Mouse (Mus musculus): ENCODE results near the gene Ncoa3. TPM values are rescaled to one million over a fixed set of nuclear protein-coding genes. Genes with fewer than 3 reads are reported as not detected.

Gene Ncoa3
- total and polyA plus RNA-seq, 3 experiments: 20.1 to 32.1 (median 29.1) TPM

- no peak for DNase-seq
- intact Hi-C loops (cut with DNase I): no loop called here
- WGBS: 91% methylated on average over 11 of the region's 11 CpGs
- no peak overlapping the region for H3K27ac ChIP-seq
- TF ChIP-seq EP300 (IDR thresholded peaks at IDR 0.05; ENCODE audit: insufficient read depth, low read depth, low read length) (no peak), POLR2A (IDR thresholded peaks at IDR 0.05; ENCODE audit: insufficient read depth, low read depth, low read length) (no peak), CTCF (IDR thresholded peaks at IDR 0.05) (no peak)
- H3K36me3 ChIP-seq (ENCODE audit: control insufficient read depth, insufficient read depth, low read length): no peaks in the 10 kb centered on the region
- H3K4me3 ChIP-seq: no peak overlapping the region
- no peaks in the 10 kb centered on the region for H3K27me3 ChIP-seq (ENCODE audit: control insufficient read depth, insufficient read depth, low read length)
- peaks cover 4% of the 10 kb centered on the region; the same call in 1 of the 2 replicates for H3K4me1 ChIP-seq (ENCODE audit: control insufficient read depth, insufficient read depth, low read length)
- no peak overlapping the region for H3K9ac ChIP-seq (ENCODE audit: low read depth, low read length)
- H3K79me2 ChIP-seq (replicated peaks; ENCODE audit: control insufficient read depth, insufficient read depth, low read length): no peaks in the 10 kb centered on the region
These were observed 120.5 kb downstream of the Ncoa3 start for GRCm38 (mm10) chr2:166112986-166113385.

- Histone ChIP-seq H3K4me3 (no peak overlapping the region), H3K4me1 (ENCODE audit: control insufficient read depth, insufficient read depth, low read length) (peaks cover 2% of the 10 kb centered on the region; the same call in 1 of the 2 replicates), H3K27ac (peak overlapping the region; percentile 55), H3K27me3 (ENCODE audit: control insufficient read depth, insufficient read depth, low read length) (no peaks in the 10 kb centered on the region), H3K36me3 (ENCODE audit: control insufficient read depth, insufficient read depth, low read length) (no peaks in the 10 kb centered on the region), H3K9ac (ENCODE audit: low read depth, low read length) (no peak overlapping the region), H3K79me2 (replicated peaks; ENCODE audit: control insufficient read depth, insufficient read depth, low read length) (no peaks in the 10 kb centered on the region)
- intact Hi-C loops (cut with DNase I): no loop called here
- TF ChIP-seq POLR2A (IDR thresholded peaks at IDR 0.05; ENCODE audit: insufficient read depth, low read depth, low read length): 0 out of 2 replicates have a peak, but pooled peaks have one; percentile 13
- TF ChIP-seq EP300 (IDR thresholded peaks at IDR 0.05; ENCODE audit: insufficient read depth, low read depth, low read length): 0 out of 2 replicates have a peak, but pooled peaks have one; percentile 63
- TF ChIP-seq CTCF (IDR thresholded peaks at IDR 0.05): no peak
- DNase-seq: peak; percentile 85 to 88
- 71% methylated on average over 15 of the region's 15 CpGs for WGBS
These were observed 123.3 kb downstream of the Ncoa3 start for GRCm38 (mm10) chr2:166115571-166116277.

- Histone ChIP-seq H3K9ac (ENCODE audit: low read depth, low read length) (no peak overlapping the region), H3K4me1 (ENCODE audit: control insufficient read depth, insufficient read depth, low read length) (peaks cover 2% of the 10 kb centered on the region; the same call in 1 of the 2 replicates), H3K79me2 (replicated peaks; ENCODE audit: control insufficient read depth, insufficient read depth, low read length) (no peaks in the 10 kb centered on the region), H3K27ac (peak overlapping the region; percentile 55), H3K4me3 (no peak overlapping the region), H3K27me3 (ENCODE audit: control insufficient read depth, insufficient read depth, low read length) (no peaks in the 10 kb centered on the region), H3K36me3 (ENCODE audit: control insufficient read depth, insufficient read depth, low read length) (no peaks in the 10 kb centered on the region)
- TF ChIP-seq CTCF (IDR thresholded peaks at IDR 0.05): no peak
- no peak for TF ChIP-seq EP300 (IDR thresholded peaks at IDR 0.05; ENCODE audit: insufficient read depth, low read depth, low read length)
- 0 out of 2 replicates have a peak, but pooled peaks have one; percentile 8 for TF ChIP-seq POLR2A (IDR thresholded peaks at IDR 0.05; ENCODE audit: insufficient read depth, low read depth, low read length)
- no peak for DNase-seq
- intact Hi-C loops (cut with DNase I): no loop called here
- 64% methylated on average over 7 of the region's 7 CpGs for WGBS
These were observed 123.8 kb downstream of the Ncoa3 start for GRCm38 (mm10) chr2:166116278-166116608.

GRCm38 (mm10) chr2:166116704-166117103 is 124.3 kb downstream of the Ncoa3 start:
- Histone ChIP-seq H3K9ac (ENCODE audit: low read depth, low read length) (no peak overlapping the region), H3K4me3 (no peak overlapping the region), H3K27ac (peak overlapping the region; percentile 55), H3K27me3 (ENCODE audit: control insufficient read depth, insufficient read depth, low read length) (no peaks in the 10 kb centered on the region), H3K79me2 (replicated peaks; ENCODE audit: control insufficient read depth, insufficient read depth, low read length) (no peaks in the 10 kb centered on the region), H3K36me3 (ENCODE audit: control insufficient read depth, insufficient read depth, low read length) (no peaks in the 10 kb centered on the region), H3K4me1 (ENCODE audit: control insufficient read depth, insufficient read depth, low read length) (peaks cover 2% of the 10 kb centered on the region; the same call in 1 of the 2 replicates)
- DNase-seq: no peak
- TF ChIP-seq POLR2A (IDR thresholded peaks at IDR 0.05; ENCODE audit: insufficient read depth, low read depth, low read length) (no peak), EP300 (IDR thresholded peaks at IDR 0.05; ENCODE audit: insufficient read depth, low read depth, low read length) (no peak), CTCF (IDR thresholded peaks at IDR 0.05) (no peak)
- intact Hi-C loops (cut with DNase I): no loop called here
- WGBS: 94% methylated on average over 16 of the region's 16 CpGs

- H3K79me2 ChIP-seq (replicated peaks; ENCODE audit: control insufficient read depth, insufficient read depth, low read length): no peaks in the 10 kb centered on the region
- no peaks in the 10 kb centered on the region for H3K27me3 ChIP-seq (ENCODE audit: control insufficient read depth, insufficient read depth, low read length)
- intact Hi-C loops (cut with DNase I): no loop called here
- TF ChIP-seq CTCF (IDR thresholded peaks at IDR 0.05): no peak
- no peak for TF ChIP-seq EP300 (IDR thresholded peaks at IDR 0.05; ENCODE audit: insufficient read depth, low read depth, low read length)
- no peak for TF ChIP-seq POLR2A (IDR thresholded peaks at IDR 0.05; ENCODE audit: insufficient read depth, low read depth, low read length)
- H3K4me1 ChIP-seq (ENCODE audit: control insufficient read depth, insufficient read depth, low read length): peaks cover 10% of the 10 kb centered on the region
- no peak overlapping the region for H3K27ac ChIP-seq
- 50% methylated on average over 2 of the region's 2 CpGs for WGBS
- no peak overlapping the region for H3K4me3 ChIP-seq
- no peak overlapping the region for H3K9ac ChIP-seq (ENCODE audit: low read depth, low read length)
- no peaks in the 10 kb centered on the region for H3K36me3 ChIP-seq (ENCODE audit: control insufficient read depth, insufficient read depth, low read length)
- DNase-seq: no peak
These were observed 127.6 kb downstream of the Ncoa3 start for GRCm38 (mm10) chr2:166119992-166120391.

GRCm38 (mm10) chr2:166121681-166122355 is 129.4 kb downstream of the Ncoa3 start:
- Histone ChIP-seq H3K4me1 (ENCODE audit: control insufficient read depth, insufficient read depth, low read length) (peaks cover 8% of the 10 kb centered on the region), H3K36me3 (ENCODE audit: control insufficient read depth, insufficient read depth, low read length) (no peaks in the 10 kb centered on the region), H3K27ac (no peak overlapping the region), H3K27me3 (ENCODE audit: control insufficient read depth, insufficient read depth, low read length) (no peaks in the 10 kb centered on the region), H3K79me2 (replicated peaks; ENCODE audit: control insufficient read depth, insufficient read depth, low read length) (no peaks in the 10 kb centered on the region), H3K4me3 (no peak overlapping the region), H3K9ac (ENCODE audit: low read depth, low read length) (no peak overlapping the region)
- no peak for DNase-seq
- TF ChIP-seq POLR2A (IDR thresholded peaks at IDR 0.05; ENCODE audit: insufficient read depth, low read depth, low read length) (no peak), EP300 (IDR thresholded peaks at IDR 0.05; ENCODE audit: insufficient read depth, low read depth, low read length) (no peak), CTCF (IDR thresholded peaks at IDR 0.05) (no peak)
- intact Hi-C loops (cut with DNase I): no loop called here
- WGBS: 73% methylated on average over 14 of the region's 14 CpGs

Data from heart, adult 2 months (tissue).